Mouse (Mus musculus) G1E (cell line): Measurements from ENCODE around the gene Ccdc8. TPM values are rescaled to one million over a fixed set of nuclear protein-coding genes. Genes with fewer than 3 reads are reported as not detected.
A peak's percentile ranks its signal among the peaks of the same experiment; 100 is the strongest.

ENCODE experiments used
- ATAC-seq: 2 replicates; pipeline ENCODE4 v1.8.0; 2016; ENCODE audit warnings: mild to moderate bottlenecking; ENCODE audit not compliant: insufficient number of reproducible peaks, poor library complexity, low FRiP score, severe bottlenecking; ENCODE audit errors: extremely low read depth
- DNase-seq: peaks from one replicate; pipeline ENCODE4 v3.0.0; 2012; ENCODE audit warnings: low spot score
- H3K27me3 ChIP-seq: 2 replicates; pipeline ENCODE4 v1.6.1; 2012; ENCODE audit warnings: mild to moderate bottlenecking, low read length, inconsistent platforms; ENCODE audit not compliant: insufficient read depth
- H3K36me3 ChIP-seq: replicated peaks from 2 replicates; pipeline ENCODE3; 2012; ENCODE audit warnings: mild to moderate bottlenecking, inconsistent platforms
- H3K4me1 ChIP-seq: 2 replicates; pipeline ENCODE4 v1.6.1; 2012; ENCODE audit warnings: low read depth, low read length, inconsistent platforms, mixed read lengths; ENCODE audit not compliant: insufficient read depth
- H3K4me3 ChIP-seq: 2 replicates; pipeline ENCODE4 v1.5.1; 2012; ENCODE audit warnings: low read depth, mild to moderate bottlenecking, inconsistent platforms, low read length, moderate library complexity, mixed read lengths
- H3K9me3 ChIP-seq: replicated peaks from 2 replicates; pipeline ENCODE4 v1.6.1; 2012; ENCODE audit warnings: inconsistent platforms
- CTCF ChIP-seq: IDR thresholded peaks from 2 replicates; pipeline ENCODE4 v1.5.1; 2012; ENCODE audit warnings: low read depth, low read length, inconsistent platforms, mixed read lengths
- GATA1 ChIP-seq: IDR thresholded peaks from 2 replicates; pipeline ENCODE4 v1.6.1; 2012; ENCODE audit warnings: borderline replicate concordance, low read length, inconsistent platforms, mixed read lengths
- GATA2 ChIP-seq: IDR thresholded peaks from 2 replicates; pipeline ENCODE4 v1.6.1; 2012; ENCODE audit warnings: low read depth, low read length, inconsistent platforms, borderline replicate concordance
- POLR2AphosphoS5 ChIP-seq: IDR thresholded peaks from 2 replicates; pipeline ENCODE4 v1.6.1; 2012; ENCODE audit warnings: low read depth, low read length, inconsistent platforms; ENCODE audit not compliant: insufficient replicate concordance
- TAL1 ChIP-seq: conservative IDR thresholded peaks from 2 replicates; pipeline ENCODE4 v1.6.1; 2012; ENCODE audit warnings: low read depth, low read length, inconsistent platforms, mixed read lengths
- polyA plus RNA-seq: library from polyadenylated mRNA; stranded (reverse); fragments of >175 nt; gene quantifications from 2 replicates; pipeline ENCODE4 v1.2.3, GENCODE M21; 2012
- total RNA-seq, 2 experiments: library from RNA; stranded (forward) in 1 of 2; stranded (reverse) in 1 of 2; fragments of 200-1000 nt in 1 of 2; fragments of >200 nt in 1 of 2; fragmentation: Nextera tagmentation in 1 of 2; gene quantifications; 2 replicates each; pipeline ENCODE4 v1.2.3; 2014 to 2017

The Ccdc8 gene
- total and polyA plus RNA-seq, 3 experiments, result 3.3 to 17.6 (median 7.1) TPM

- peak; percentile 37 for ATAC-seq
- Histone ChIP-seq H3K4me1 (peaks cover 77% of the 10 kb centered on the region), H3K4me3 (peak overlapping the region; percentile 7; the same call in 1 of the 2 replicates), H3K27me3 (peaks cover 11% of the 10 kb centered on the region; the same call in 1 of the 2 replicates), H3K36me3 (peaks cover 33% of the 10 kb centered on the region), H3K9me3 (no peaks in the 10 kb centered on the region)
- peak; percentile 53 for TF ChIP-seq TAL1
- TF ChIP-seq CTCF, result no peak
- no peak for DNase-seq
Observed at GRCm38 (mm10) chr7:16999233-16999632, 6.7 kb downstream of the Ccdc8 start.

- peak; percentile 66 for DNase-seq
- H3K9me3 ChIP-seq, result no peaks in the 10 kb centered on the region
- peak overlapping the region; percentile 7; the same call in 1 of the 2 replicates for H3K4me3 ChIP-seq
- no peak for ATAC-seq
- TF ChIP-seq GATA2, result no peak
- peak; percentile 99 for TF ChIP-seq CTCF
- peaks cover 8% of the 10 kb centered on the region; the same call in 1 of the 2 replicates for H3K27me3 ChIP-seq
- peaks cover 76% of the 10 kb centered on the region for H3K4me1 ChIP-seq
- H3K36me3 ChIP-seq, result peaks cover 37% of the 10 kb centered on the region
Observed at GRCm38 (mm10) chr7:16999650-17000049, 7.1 kb downstream of the Ccdc8 start.

- Histone ChIP-seq H3K27me3 (no peaks in the 10 kb centered on the region), H3K9me3 (no peaks in the 10 kb centered on the region), H3K36me3 (peaks cover 53% of the 10 kb centered on the region), H3K4me3 (no peak overlapping the region), H3K4me1 (peaks cover 66% of the 10 kb centered on the region)
- ATAC-seq (no peak), DNase-seq (peak; percentile 40)
- TF ChIP-seq CTCF (peak; percentile 58), GATA1 (no peak)
Observed at GRCm38 (mm10) chr7:17002375-17003195, 10.1 kb downstream of the Ccdc8 start.

- Histone ChIP-seq H3K27me3 (no peaks in the 10 kb centered on the region), H3K4me1 (peaks cover 58% of the 10 kb centered on the region), H3K4me3 (no peak overlapping the region), H3K9me3 (no peaks in the 10 kb centered on the region), H3K36me3 (peaks cover 61% of the 10 kb centered on the region)
- peak; percentile 15; the same call in 1 of the 2 replicates for ATAC-seq
- TF ChIP-seq GATA1, result no peak
- no peak for TF ChIP-seq CTCF
- no peak for TF ChIP-seq TAL1
- TF ChIP-seq POLR2AphosphoS5, result no peak
- TF ChIP-seq GATA2, result no peak
- DNase-seq, result no peak
Observed at GRCm38 (mm10) chr7:17003230-17003960, 10.9 kb downstream of the Ccdc8 start.

DNA sequence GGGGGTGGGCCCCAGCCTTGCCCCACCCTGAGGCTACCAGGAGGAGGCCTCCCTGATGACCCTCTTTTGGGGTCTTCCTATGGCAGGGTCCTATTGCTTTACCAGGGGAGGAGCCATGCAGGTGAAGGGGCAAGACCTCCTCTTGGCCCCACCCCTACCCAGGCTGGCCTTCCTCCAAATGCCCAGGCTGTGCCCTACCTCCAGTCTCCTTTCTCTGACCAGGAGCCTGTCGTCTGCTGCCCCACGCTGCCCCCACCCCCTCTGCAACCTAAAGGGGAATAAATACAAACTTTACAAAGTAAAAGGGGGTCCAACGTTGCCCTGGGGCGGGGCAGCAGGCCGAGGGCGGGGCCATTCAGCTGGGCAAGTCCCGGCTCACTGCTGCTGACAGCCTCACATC lies 12.2 kb downstream of the Ccdc8 start:
- Histone ChIP-seq H3K4me3 (no peak overlapping the region), H3K27me3 (no peaks in the 10 kb centered on the region), H3K9me3 (no peaks in the 10 kb centered on the region), H3K4me1 (peaks cover 50% of the 10 kb centered on the region), H3K36me3 (peaks cover 74% of the 10 kb centered on the region)
- DNase-seq (no peak), ATAC-seq (no peak)
- TF ChIP-seq TAL1, result no peak
- TF ChIP-seq GATA2, result no peak
- TF ChIP-seq GATA1, result no peak
- TF ChIP-seq POLR2AphosphoS5, result no peak
- TF ChIP-seq CTCF, result no peak

DNA sequence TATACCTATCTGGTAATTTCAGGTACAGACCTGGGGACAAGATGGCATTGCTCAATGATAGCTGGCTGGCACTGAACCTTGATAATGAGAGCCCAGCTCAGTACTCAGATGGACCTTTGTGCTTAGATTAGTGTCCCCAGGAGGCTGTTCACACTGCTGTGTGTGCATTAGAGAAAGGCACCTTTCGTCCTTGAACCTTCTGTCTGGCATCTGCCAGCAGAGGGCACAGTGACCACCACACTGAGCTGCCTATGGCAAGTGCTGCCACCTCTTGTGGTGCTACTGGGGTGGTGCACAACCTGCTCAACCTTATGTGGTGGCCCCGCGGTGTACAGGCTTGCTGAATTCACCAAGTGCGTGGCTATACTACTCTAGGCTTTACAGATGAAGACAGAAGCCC lies 14.8 kb downstream of the Ccdc8 start:
- no peak for DNase-seq
- Histone ChIP-seq H3K36me3 (peaks cover 96% of the 10 kb centered on the region), H3K4me1 (peaks cover 38% of the 10 kb centered on the region), H3K27me3 (no peaks in the 10 kb centered on the region), H3K4me3 (no peak overlapping the region), H3K9me3 (no peaks in the 10 kb centered on the region)
- no peak for TF ChIP-seq TAL1
- no peak for TF ChIP-seq CTCF
- TF ChIP-seq POLR2AphosphoS5, result no peak
- TF ChIP-seq GATA2, result no peak
- TF ChIP-seq GATA1, result no peak
- no peak for ATAC-seq
